Mouse (Mus musculus) left cerebral cortex, postnatal 14 days (tissue): ENCODE results near the gene Polr2l. TPM values are rescaled to one million over a fixed set of nuclear protein-coding genes. Genes with fewer than 3 reads are reported as not detected.

Source experiments
- DNase-seq, 2 experiments: peaks; one replicate each; pipeline ENCODE4 v3.0.0; 2021 to 2022; ENCODE audit warnings: low spot score in 2 of 2, mixed read lengths in 1 of 2
- intact Hi-C: fragments of 180-260 bp; cut with DNase I; formaldehyde crosslinking; loops from one replicate; pipeline ENCODE4 v1.15.1; 2025
- total RNA-seq, 2 experiments: library from RNA; stranded (reverse); gene quantifications; 2 replicates each; pipeline ENCODE4 v1.2.3; 2021

Polr2l gene
- total RNA-seq, 2 experiments from 2014 or later = 43.8 to 44.4 TPM

- DNase-seq = peak; percentile 82 to 86
- intact Hi-C loops = no loop called here
Observed at GRCm38 (mm10) chr7:141437178-141438120, 37.5 kb downstream of the Polr2l start, which contains the start of gene Slc25a22. Gene Slc25a22, minus strand, starts transcription at chr7:141437892.

- no peak for DNase-seq
- intact Hi-C loops = no loop called here
Observed at GRCm38 (mm10) chr7:141436523-141436892, 38.4 kb downstream of the Polr2l start.

- DNase-seq = no peak
- intact Hi-C loops = no loop called here
Observed at GRCm38 (mm10) chr7:141435856-141436522, 38.9 kb downstream of the Polr2l start.

- intact Hi-C loops = no loop called here
Observed at GRCm38 (mm10) chr7:141435129-141435855, 39.6 kb downstream of the Polr2l start.

GRCm38 (mm10) chr7:141434464-141434863 lies 40.5 kb downstream of the Polr2l start:
- DNase-seq = peak; percentile 74 to 80
- intact Hi-C loops = no loop called here

More at GRCm38 (mm10) chr7:141435129-141435855, 39.6 kb downstream of the Polr2l start:
- DNase-seq = peak; percentile 58 to 64

- intact Hi-C loops = no loop called here
- no peak for DNase-seq
Observed at GRCm38 (mm10) chr7:141433517-141434400, 41.2 kb downstream of the Polr2l start.

- intact Hi-C loops = no loop called here
- DNase-seq = no peak
Observed at GRCm38 (mm10) chr7:141432741-141433516, 42.0 kb downstream of the Polr2l start.

- DNase-seq = no peak
- intact Hi-C loops = no loop called here
Observed at GRCm38 (mm10) chr7:141432186-141432611, 42.7 kb downstream of the Polr2l start.

GRCm38 (mm10) chr7:141431434-141432185 lies 43.3 kb downstream of the Polr2l start:
- DNase-seq = no peak
- intact Hi-C loops = no loop called here

- DNase-seq = no peak
- intact Hi-C loops = no loop called here
Observed at GRCm38 (mm10) chr7:141430585-141431240, 44.2 kb downstream of the Polr2l start.

GRCm38 (mm10) chr7:141429840-141430584 lies 44.9 kb downstream of the Polr2l start:
- intact Hi-C loops = no loop called here
- DNase-seq = no peak

- DNase-seq = peak; percentile 89 to 90
- intact Hi-C loops = no loop called here
Observed at GRCm38 (mm10) chr7:141429310-141429709, 45.6 kb downstream of the Polr2l start, which contains the start of gene Cend1. Gene Cend1, minus strand, starts transcription at chr7:141429491.

GRCm38 (mm10) chr7:141428701-141429100 lies 46.2 kb downstream of the Polr2l start:
- intact Hi-C loops = no loop called here

GRCm38 (mm10) chr7:141426948-141427730 lies 47.8 kb downstream of the Polr2l start:
- DNase-seq = no peak
- intact Hi-C loops = no loop called here

More at GRCm38 (mm10) chr7:141428701-141429100, 46.2 kb downstream of the Polr2l start:
- no peak for DNase-seq

- DNase-seq = no peak
- intact Hi-C loops = no loop called here
Observed at GRCm38 (mm10) chr7:141423811-141424210, 51.1 kb downstream of the Polr2l start.
